Mouse (Mus musculus): Measurements from ENCODE around the gene Wnt4. TPM values are rescaled to one million over a fixed set of nuclear protein-coding genes. Genes with fewer than 3 reads are reported as not detected.

The Wnt4 gene
- polyA plus RNA-seq, 1 experiment from 2014 or later, result 2.2 TPM

DNA sequence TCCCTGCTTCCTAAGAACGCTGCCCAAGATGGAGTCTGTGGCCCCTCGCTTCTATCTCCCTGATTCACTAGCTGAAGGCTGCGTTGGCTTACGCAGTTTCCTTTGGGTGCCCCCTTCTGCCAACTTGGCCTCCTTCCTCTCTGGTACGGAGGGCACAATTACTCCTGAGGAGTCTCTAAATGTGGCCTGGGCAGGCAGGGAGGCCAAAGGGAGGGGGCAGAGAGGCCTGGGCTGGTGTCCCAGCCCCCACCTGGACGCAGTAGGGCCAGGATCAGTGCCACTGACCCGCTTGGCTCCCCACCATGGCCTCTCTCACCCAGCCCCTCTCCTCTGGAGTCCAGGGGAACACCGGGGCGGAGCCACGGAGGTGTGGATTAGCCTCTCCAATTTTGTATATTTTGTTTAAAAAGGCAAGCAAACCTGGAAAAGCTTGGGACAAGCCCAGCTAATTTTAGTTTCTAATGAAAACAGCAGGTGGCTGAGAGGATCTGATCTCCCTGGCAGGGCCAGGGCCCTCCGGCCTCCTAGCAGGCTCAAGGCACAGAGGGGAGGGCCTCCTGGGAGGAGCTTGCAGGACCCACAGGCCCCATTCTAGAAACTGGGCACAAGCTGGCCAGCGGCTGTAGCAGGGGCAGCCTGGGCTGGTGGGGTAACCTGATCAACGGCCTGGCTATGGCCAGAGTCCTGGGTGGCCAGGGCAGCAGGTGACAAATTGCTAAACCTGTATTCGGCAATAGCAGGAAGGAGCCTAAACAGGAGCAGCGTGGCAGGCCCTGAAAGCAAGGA is 8.8 kb downstream of the Wnt4 start:
- H3K27me3 ChIP-seq (ENCODE audit: control insufficient read depth, insufficient read depth, low read length), result peaks cover 19% of the 10 kb centered on the region
- H3K9ac ChIP-seq, result no peak overlapping the region
- 73% methylated on average over 15 of the region's 15 CpGs for WGBS
- H3K4me3 ChIP-seq (replicated peaks; ENCODE audit: low read length), result no peak overlapping the region
- no peaks in the 10 kb centered on the region for H3K36me3 ChIP-seq (replicated peaks; ENCODE audit: control insufficient read depth, insufficient read depth)
- H3K4me2 ChIP-seq (replicated peaks), result no peak overlapping the region
- ATAC-seq (ENCODE audit: low FRiP score) (no peak), DNase-seq (ENCODE audit: low spot score) (no peak)
- no peaks in the 10 kb centered on the region for H3K9me3 ChIP-seq (ENCODE audit: control insufficient read depth, low read length)
- no peak overlapping the region for H3K27ac ChIP-seq
- no peaks in the 10 kb centered on the region for H3K4me1 ChIP-seq (replicated peaks; ENCODE audit: control insufficient read depth, insufficient read depth, low read length)

DNA sequence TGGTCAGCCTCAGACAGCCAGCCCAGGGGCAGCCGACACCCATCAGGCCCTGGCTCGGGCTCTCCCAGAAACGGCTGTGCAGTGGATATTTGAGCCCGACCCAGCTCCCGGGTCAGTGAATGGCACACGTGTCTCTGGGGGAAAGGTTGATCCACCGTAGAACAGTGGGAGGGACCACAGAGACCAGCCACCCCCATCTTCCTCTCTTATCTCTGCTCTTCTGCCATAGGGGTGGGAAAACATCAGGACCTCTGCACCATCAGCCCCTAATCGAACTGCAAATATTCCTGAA is 9.3 kb downstream of the Wnt4 start:
- Histone ChIP-seq H3K27ac (no peak overlapping the region), H3K4me3 (replicated peaks; ENCODE audit: low read length) (no peak overlapping the region), H3K36me3 (replicated peaks; ENCODE audit: control insufficient read depth, insufficient read depth) (no peaks in the 10 kb centered on the region), H3K9me3 (ENCODE audit: control insufficient read depth, low read length) (no peaks in the 10 kb centered on the region), H3K27me3 (ENCODE audit: control insufficient read depth, insufficient read depth, low read length) (peaks cover 14% of the 10 kb centered on the region), H3K9ac (no peak overlapping the region), H3K4me1 (replicated peaks; ENCODE audit: control insufficient read depth, insufficient read depth, low read length) (no peaks in the 10 kb centered on the region), H3K4me2 (replicated peaks) (no peak overlapping the region)
- 61% methylated on average over 8 of the region's 8 CpGs for WGBS
- DNase-seq (ENCODE audit: low spot score), result no peak
- ATAC-seq (ENCODE audit: low FRiP score), result no peak

DNA sequence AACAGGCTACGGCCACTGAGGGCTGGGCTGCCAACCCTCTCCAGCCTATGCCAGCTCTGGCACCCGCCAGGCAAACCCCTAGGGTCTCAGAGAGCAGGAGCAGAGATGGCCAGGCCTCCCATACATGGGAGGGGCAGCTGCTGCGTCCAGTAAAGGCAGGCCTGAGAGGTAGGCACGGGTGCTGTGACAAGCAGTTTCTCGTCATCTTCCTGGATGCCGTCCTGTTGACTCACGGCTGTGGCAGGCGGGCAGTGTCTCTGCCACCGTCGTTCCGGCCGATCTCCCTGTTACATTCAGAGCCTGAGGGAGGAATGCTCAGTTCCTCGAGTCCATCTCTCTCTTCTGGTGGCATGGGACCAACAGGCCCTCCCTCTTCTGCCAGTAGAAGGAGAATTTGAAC is 9.9 kb downstream of the Wnt4 start:
- H3K4me2 ChIP-seq (replicated peaks), result no peak overlapping the region
- H3K27me3 ChIP-seq (ENCODE audit: control insufficient read depth, insufficient read depth, low read length), result peaks cover 12% of the 10 kb centered on the region
- 77% methylated on average over 13 of the region's 13 CpGs for WGBS
- ATAC-seq (ENCODE audit: low FRiP score) (no peak), DNase-seq (ENCODE audit: low spot score) (no peak)
- H3K36me3 ChIP-seq (replicated peaks; ENCODE audit: control insufficient read depth, insufficient read depth), result no peaks in the 10 kb centered on the region
- no peak overlapping the region for H3K4me3 ChIP-seq (replicated peaks; ENCODE audit: low read length)
- H3K27ac ChIP-seq, result no peak overlapping the region
- no peak overlapping the region for H3K9ac ChIP-seq
- no peaks in the 10 kb centered on the region for H3K9me3 ChIP-seq (ENCODE audit: control insufficient read depth, low read length)
- no peaks in the 10 kb centered on the region for H3K4me1 ChIP-seq (replicated peaks; ENCODE audit: control insufficient read depth, insufficient read depth, low read length)

DNA sequence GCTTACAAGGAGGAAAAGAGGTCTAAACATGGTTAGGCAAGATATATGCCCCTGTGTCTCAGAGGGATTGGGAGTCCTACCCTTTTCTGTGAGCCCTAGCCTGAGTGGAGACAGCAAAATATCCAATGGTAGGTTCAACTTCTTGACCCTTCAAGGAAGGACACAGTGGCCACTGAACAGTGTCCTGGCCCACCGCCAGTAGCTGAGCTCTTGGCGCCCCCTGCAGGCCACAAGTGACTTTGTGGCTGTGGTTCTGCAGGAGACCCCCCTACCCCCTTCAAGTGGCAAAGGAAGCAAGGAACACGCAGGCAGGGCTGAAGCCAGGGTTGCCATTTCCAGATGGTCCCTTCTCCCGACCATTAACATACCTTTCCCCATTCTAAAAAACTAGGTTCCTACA is 10.5 kb downstream of the Wnt4 start:
- WGBS, result 7% methylated on average over 4 of the region's 4 CpGs

DNA sequence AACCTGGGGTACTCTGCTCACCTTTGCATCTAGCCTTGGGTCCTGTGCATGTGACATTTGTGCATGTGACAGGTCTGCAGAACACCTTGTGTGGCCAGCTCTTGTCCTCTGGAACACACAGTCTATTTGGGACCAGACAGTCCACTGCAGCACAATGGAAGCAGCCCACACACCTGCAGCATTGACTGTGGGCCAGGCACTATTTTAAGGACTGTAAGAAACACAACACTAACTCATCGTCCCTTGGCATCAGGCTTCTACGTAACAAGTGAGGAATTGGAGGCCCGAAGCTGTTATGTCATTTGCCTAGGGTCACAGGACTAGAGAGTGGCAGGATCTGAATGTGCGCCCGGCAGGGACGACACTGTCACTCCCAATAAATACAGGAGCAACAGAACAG is 12.4 kb downstream of the Wnt4 start:
- no peak for DNase-seq (ENCODE audit: low spot score)
- Histone ChIP-seq H3K27ac (no peak overlapping the region), H3K9ac (no peak overlapping the region), H3K4me2 (replicated peaks) (no peak overlapping the region), H3K36me3 (replicated peaks; ENCODE audit: control insufficient read depth, insufficient read depth) (no peaks in the 10 kb centered on the region), H3K9me3 (ENCODE audit: control insufficient read depth, low read length) (no peaks in the 10 kb centered on the region), H3K4me3 (replicated peaks; ENCODE audit: low read length) (no peak overlapping the region), H3K4me1 (replicated peaks; ENCODE audit: control insufficient read depth, insufficient read depth, low read length) (no peaks in the 10 kb centered on the region), H3K27me3 (ENCODE audit: control insufficient read depth, insufficient read depth, low read length) (no peaks in the 10 kb centered on the region)
- no peak for ATAC-seq (ENCODE audit: low FRiP score)
- WGBS, result 90% methylated on average over 6 of the region's 6 CpGs

More for the DNA sequence above, 10.5 kb downstream of the Wnt4 start:
- no peak for ATAC-seq (ENCODE audit: low FRiP score)
- Histone ChIP-seq H3K36me3 (replicated peaks; ENCODE audit: control insufficient read depth, insufficient read depth) (no peaks in the 10 kb centered on the region), H3K27me3 (ENCODE audit: control insufficient read depth, insufficient read depth, low read length) (peaks cover 12% of the 10 kb centered on the region), H3K9me3 (ENCODE audit: control insufficient read depth, low read length) (no peaks in the 10 kb centered on the region), H3K4me1 (replicated peaks; ENCODE audit: control insufficient read depth, insufficient read depth, low read length) (no peaks in the 10 kb centered on the region), H3K27ac (no peak overlapping the region), H3K4me3 (replicated peaks; ENCODE audit: low read length) (no peak overlapping the region), H3K4me2 (replicated peaks) (no peak overlapping the region), H3K9ac (no peak overlapping the region)
- peak; percentile 72 for DNase-seq (ENCODE audit: low spot score)

- Histone ChIP-seq H3K4me1 (replicated peaks; ENCODE audit: control insufficient read depth, insufficient read depth, low read length) (no peaks in the 10 kb centered on the region), H3K9me3 (ENCODE audit: control insufficient read depth, low read length) (no peaks in the 10 kb centered on the region), H3K4me3 (replicated peaks; ENCODE audit: low read length) (no peak overlapping the region), H3K9ac (no peak overlapping the region), H3K27ac (no peak overlapping the region), H3K4me2 (replicated peaks) (no peak overlapping the region), H3K27me3 (ENCODE audit: control insufficient read depth, insufficient read depth, low read length) (no peaks in the 10 kb centered on the region), H3K36me3 (replicated peaks; ENCODE audit: control insufficient read depth, insufficient read depth) (no peaks in the 10 kb centered on the region)
- DNase-seq (ENCODE audit: low spot score) (no peak), ATAC-seq (ENCODE audit: low FRiP score) (no peak)
- 77% methylated on average over 3 of the region's 3 CpGs for WGBS
Measured at GRCm38 (mm10) chr4:137290250-137290649, 13.0 kb downstream of the Wnt4 start.

GRCm38 (mm10) chr4:137292625-137293024 is 15.3 kb downstream of the Wnt4 start:
- Histone ChIP-seq H3K4me3 (replicated peaks; ENCODE audit: low read length) (no peak overlapping the region), H3K4me1 (replicated peaks; ENCODE audit: control insufficient read depth, insufficient read depth, low read length) (no peaks in the 10 kb centered on the region), H3K36me3 (replicated peaks; ENCODE audit: control insufficient read depth, insufficient read depth) (no peaks in the 10 kb centered on the region), H3K4me2 (replicated peaks) (no peak overlapping the region), H3K27ac (no peak overlapping the region), H3K9me3 (ENCODE audit: control insufficient read depth, low read length) (no peaks in the 10 kb centered on the region), H3K9ac (no peak overlapping the region), H3K27me3 (ENCODE audit: control insufficient read depth, insufficient read depth, low read length) (no peaks in the 10 kb centered on the region)
- ATAC-seq (ENCODE audit: low FRiP score) (no peak), DNase-seq (ENCODE audit: low spot score) (no peak)
- WGBS, result 91% methylated on average over 7 of the region's 7 CpGs

DNA sequence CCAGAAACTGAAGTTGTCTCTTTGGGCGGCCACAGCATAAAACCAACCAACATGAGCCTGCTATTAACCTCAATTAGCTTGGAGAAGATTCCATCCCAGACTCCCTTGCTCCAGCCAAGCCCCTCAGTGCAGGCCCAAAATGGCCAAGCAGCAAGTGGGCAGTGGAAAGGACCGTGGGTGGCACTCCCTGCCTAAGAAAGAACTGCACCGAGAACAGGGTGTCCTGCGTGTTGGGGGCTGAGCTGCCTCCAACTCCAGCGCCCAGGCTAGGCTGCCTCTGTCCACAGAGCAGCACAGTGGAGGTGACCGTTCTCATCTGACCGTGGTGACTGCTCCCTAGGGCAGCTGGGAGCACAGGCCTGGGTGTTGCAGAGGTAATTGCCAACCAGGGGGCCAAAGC is 16.7 kb downstream of the Wnt4 start:
- DNase-seq (ENCODE audit: low spot score) (no peak), ATAC-seq (ENCODE audit: low FRiP score) (no peak)
- H3K27ac ChIP-seq, result no peak overlapping the region
- H3K4me1 ChIP-seq (replicated peaks; ENCODE audit: control insufficient read depth, insufficient read depth, low read length), result no peaks in the 10 kb centered on the region
- H3K36me3 ChIP-seq (replicated peaks; ENCODE audit: control insufficient read depth, insufficient read depth), result no peaks in the 10 kb centered on the region
- H3K27me3 ChIP-seq (ENCODE audit: control insufficient read depth, insufficient read depth, low read length), result no peaks in the 10 kb centered on the region
- no peak overlapping the region for H3K9ac ChIP-seq
- H3K9me3 ChIP-seq (ENCODE audit: control insufficient read depth, low read length), result no peaks in the 10 kb centered on the region
- H3K4me2 ChIP-seq (replicated peaks), result no peak overlapping the region
- WGBS, result 89% methylated on average over 7 of the region's 7 CpGs
- no peak overlapping the region for H3K4me3 ChIP-seq (replicated peaks; ENCODE audit: low read length)

DNA sequence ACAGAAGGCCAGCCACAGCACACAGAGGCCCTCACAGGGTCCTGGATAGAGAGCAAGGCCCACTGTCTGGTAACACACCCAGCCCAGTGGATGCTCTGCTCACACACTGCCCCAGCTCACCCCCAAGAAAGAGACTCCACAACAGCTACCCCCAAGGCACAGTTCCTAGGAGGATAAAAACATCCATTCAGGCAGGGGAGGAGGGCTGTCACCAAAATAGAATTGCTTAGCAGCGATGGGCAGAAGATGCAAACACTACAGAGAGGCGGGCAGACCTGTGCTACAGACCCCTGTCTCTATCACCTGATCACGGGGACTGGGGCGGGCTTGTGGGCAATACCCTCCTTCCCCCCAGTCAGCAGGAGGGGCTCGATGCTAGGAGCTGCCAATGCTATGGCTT is 17.2 kb downstream of the Wnt4 start:
- Histone ChIP-seq H3K9me3 (ENCODE audit: control insufficient read depth, low read length) (no peaks in the 10 kb centered on the region), H3K9ac (no peak overlapping the region), H3K27me3 (ENCODE audit: control insufficient read depth, insufficient read depth, low read length) (no peaks in the 10 kb centered on the region), H3K4me1 (replicated peaks; ENCODE audit: control insufficient read depth, insufficient read depth, low read length) (no peaks in the 10 kb centered on the region), H3K27ac (no peak overlapping the region), H3K4me2 (replicated peaks) (no peak overlapping the region), H3K36me3 (replicated peaks; ENCODE audit: control insufficient read depth, insufficient read depth) (no peaks in the 10 kb centered on the region), H3K4me3 (replicated peaks; ENCODE audit: low read length) (no peak overlapping the region)
- ATAC-seq (ENCODE audit: low FRiP score) (no peak), DNase-seq (ENCODE audit: low spot score) (no peak)
- WGBS, result 82% methylated on average over 5 of the region's 5 CpGs

DNA sequence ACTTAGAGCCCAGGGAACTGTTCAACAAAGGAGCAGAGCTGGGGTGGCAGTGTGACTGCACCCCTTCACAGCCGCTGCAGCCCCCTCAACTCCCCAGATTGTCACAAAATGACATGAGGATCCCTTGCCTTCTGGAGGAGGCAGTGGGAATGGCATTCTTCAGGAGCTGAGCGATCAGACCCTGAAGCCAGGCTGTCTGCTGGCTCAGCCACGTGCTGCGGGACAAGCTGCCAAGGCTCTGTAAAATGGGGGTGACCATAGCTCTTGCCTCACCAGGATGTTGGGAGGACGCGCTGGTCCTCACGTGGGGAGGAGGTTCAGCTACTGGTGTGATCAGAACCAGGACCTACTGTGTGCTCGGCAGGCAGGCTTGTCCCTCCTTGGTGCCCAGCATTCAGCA is 17.7 kb downstream of the Wnt4 start:
- DNase-seq (ENCODE audit: low spot score) (no peak), ATAC-seq (ENCODE audit: low FRiP score) (no peak)
- no peaks in the 10 kb centered on the region for H3K9me3 ChIP-seq (ENCODE audit: control insufficient read depth, low read length)
- H3K4me2 ChIP-seq (replicated peaks), result no peak overlapping the region
- no peak overlapping the region for H3K4me3 ChIP-seq (replicated peaks; ENCODE audit: low read length)
- no peaks in the 10 kb centered on the region for H3K27me3 ChIP-seq (ENCODE audit: control insufficient read depth, insufficient read depth, low read length)
- 91% methylated on average over 8 of the region's 8 CpGs for WGBS
- H3K36me3 ChIP-seq (replicated peaks; ENCODE audit: control insufficient read depth, insufficient read depth), result no peaks in the 10 kb centered on the region
- H3K4me1 ChIP-seq (replicated peaks; ENCODE audit: control insufficient read depth, insufficient read depth, low read length), result no peaks in the 10 kb centered on the region
- no peak overlapping the region for H3K9ac ChIP-seq
- no peak overlapping the region for H3K27ac ChIP-seq

All from hindbrain, embryonic 14.5 days (tissue).